Mouse (Mus musculus): ENCODE measurements at regions not wholly inside any gene's neighbourhood (a gene's known extent, or its start where the extent isn't known, plus 50 kb on each side); places are given as distances from the start of the nearest gene placed in this dataset.
"Not testable (repeated sequence)": the region's sequence is repeated elsewhere in the genome, so short reads cannot be mapped to it uniquely, and the experiment has no call there.

GRCm38 (mm10) chr13:102025138-102025537 is 257.1 kb upstream of the Pik3r1 start:
- Histone ChIP-seq H3K27ac (no peak overlapping the region), H3K9ac (no peak overlapping the region), H3K4me3 (replicated peaks; ENCODE audit: low read length) (no peak overlapping the region), H3K36me3 (replicated peaks; ENCODE audit: control insufficient read depth, insufficient read depth) (no peaks in the 10 kb centered on the region), H3K27me3 (ENCODE audit: control insufficient read depth, insufficient read depth, low read length) (no peaks in the 10 kb centered on the region), H3K9me3 (ENCODE audit: control insufficient read depth, low read length) (no peaks in the 10 kb centered on the region), H3K4me2 (replicated peaks) (no peak overlapping the region), H3K4me1 (replicated peaks; ENCODE audit: control insufficient read depth, insufficient read depth, low read length) (no peaks in the 10 kb centered on the region)
- ATAC-seq (ENCODE audit: low FRiP score): no peak
- WGBS: 88% methylated on average over 3 of the region's 3 CpGs
- no peak for DNase-seq (ENCODE audit: low spot score)

DNA sequence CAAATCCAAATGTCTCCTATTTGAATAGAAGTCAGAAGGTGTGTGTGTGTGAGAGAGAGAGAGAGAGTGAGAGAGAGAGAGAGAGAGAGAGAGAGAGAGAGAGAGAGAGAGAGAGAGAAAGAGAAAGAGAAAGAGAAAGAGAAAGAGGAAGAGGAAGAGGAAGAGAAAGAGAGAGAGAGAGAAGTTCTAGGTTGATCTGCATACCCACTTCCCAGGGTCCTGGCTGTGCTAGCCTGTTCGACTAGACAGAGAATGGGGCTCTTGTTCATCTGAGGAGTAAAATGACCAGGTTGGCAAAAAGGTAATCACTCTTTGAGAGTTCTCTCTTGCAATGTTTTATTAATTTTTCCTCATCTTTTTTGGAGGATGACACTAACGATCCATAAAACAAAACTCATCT is 257.5 kb upstream of the Pik3r1 start:
- WGBS: 82% methylated on average over 2 of the region's 2 CpGs

DNA sequence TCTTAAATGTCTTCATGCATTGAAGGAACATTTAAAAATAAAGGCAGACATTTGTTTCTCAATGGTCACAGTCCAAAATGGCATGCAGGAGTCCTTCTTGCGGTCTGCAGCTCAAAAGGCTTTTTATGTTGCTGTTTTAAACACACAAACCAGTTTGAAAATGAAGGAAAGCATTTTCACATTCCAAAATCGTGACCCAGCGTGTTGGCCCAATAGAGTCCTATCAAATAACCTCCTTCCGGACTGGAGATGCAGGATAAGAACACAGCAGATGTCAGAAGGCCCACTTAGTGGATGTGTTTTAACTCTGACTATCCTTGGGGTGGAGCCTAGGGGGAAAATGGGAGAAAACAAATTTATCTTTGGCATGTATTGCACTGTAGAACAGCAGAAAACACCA is 263.4 kb upstream of the Pik3r1 start:
- DNase-seq (ENCODE audit: low spot score) (no peak), ATAC-seq (ENCODE audit: low FRiP score) (no peak)
- Histone ChIP-seq H3K9me3 (ENCODE audit: control insufficient read depth, low read length) (no peaks in the 10 kb centered on the region), H3K27me3 (ENCODE audit: control insufficient read depth, insufficient read depth, low read length) (no peaks in the 10 kb centered on the region), H3K4me2 (replicated peaks) (no peak overlapping the region), H3K27ac (no peak overlapping the region), H3K4me1 (replicated peaks; ENCODE audit: control insufficient read depth, insufficient read depth, low read length) (no peaks in the 10 kb centered on the region), H3K4me3 (replicated peaks; ENCODE audit: low read length) (no peak overlapping the region), H3K9ac (no peak overlapping the region), H3K36me3 (replicated peaks; ENCODE audit: control insufficient read depth, insufficient read depth) (no peaks in the 10 kb centered on the region)
- WGBS: 86% methylated on average over 4 of the region's 4 CpGs

More for the DNA sequence above, 257.5 kb upstream of the Pik3r1 start:
- H3K27ac ChIP-seq; H3K9me3 ChIP-seq (ENCODE audit: control insufficient read depth, low read length); ATAC-seq (ENCODE audit: low FRiP score); DNase-seq (ENCODE audit: low spot score); H3K27me3 ChIP-seq (ENCODE audit: control insufficient read depth, insufficient read depth, low read length); H3K4me1 ChIP-seq (replicated peaks; ENCODE audit: control insufficient read depth, insufficient read depth, low read length); H3K4me2 ChIP-seq (replicated peaks); H3K9ac ChIP-seq; H3K4me3 ChIP-seq (replicated peaks; ENCODE audit: low read length); H3K36me3 ChIP-seq (replicated peaks; ENCODE audit: control insufficient read depth, insufficient read depth): not testable (repeated sequence)

DNA sequence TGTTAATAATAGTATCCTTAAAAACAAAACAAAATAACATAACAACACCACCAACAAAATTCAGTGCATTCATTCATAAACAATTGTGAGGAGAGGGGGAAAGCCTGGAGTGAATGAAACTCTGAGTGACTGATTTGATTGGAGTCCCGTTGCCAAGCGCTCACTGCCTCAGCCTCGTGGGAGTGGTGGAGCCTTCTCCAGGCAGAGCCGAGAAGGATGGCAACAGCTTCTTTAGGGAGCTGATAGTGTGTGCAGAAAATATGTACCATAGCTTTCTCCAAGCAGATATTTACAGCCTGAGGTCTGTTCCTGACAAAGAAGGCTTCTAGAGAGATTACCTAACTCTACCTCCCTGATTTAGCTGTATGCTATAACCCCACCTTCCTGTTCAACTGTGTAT is 266.5 kb upstream of the Pik3r1 start:
- H3K4me3 ChIP-seq (replicated peaks; ENCODE audit: low read length): no peak overlapping the region
- H3K9me3 ChIP-seq (ENCODE audit: control insufficient read depth, low read length): no peaks in the 10 kb centered on the region
- no peak overlapping the region for H3K9ac ChIP-seq
- DNase-seq (ENCODE audit: low spot score) (no peak), ATAC-seq (ENCODE audit: low FRiP score) (no peak)
- no peak overlapping the region for H3K27ac ChIP-seq
- H3K4me1 ChIP-seq (replicated peaks; ENCODE audit: control insufficient read depth, insufficient read depth, low read length): no peaks in the 10 kb centered on the region
- no peak overlapping the region for H3K4me2 ChIP-seq (replicated peaks)
- no peaks in the 10 kb centered on the region for H3K27me3 ChIP-seq (ENCODE audit: control insufficient read depth, insufficient read depth, low read length)
- no peaks in the 10 kb centered on the region for H3K36me3 ChIP-seq (replicated peaks; ENCODE audit: control insufficient read depth, insufficient read depth)
- WGBS: 29% methylated on average over 4 of the region's 4 CpGs

GRCm38 (mm10) chr13:102036001-102036400 is 268.0 kb upstream of the Pik3r1 start:
- no peak for ATAC-seq (ENCODE audit: low FRiP score)

GRCm38 (mm10) chr13:102036819-102037624 is 269.0 kb upstream of the Pik3r1 start:
- Histone ChIP-seq H3K27me3 (ENCODE audit: control insufficient read depth, insufficient read depth, low read length) (no peaks in the 10 kb centered on the region), H3K9me3 (ENCODE audit: control insufficient read depth, low read length) (no peaks in the 10 kb centered on the region), H3K27ac (no peak overlapping the region), H3K9ac (no peak overlapping the region), H3K36me3 (replicated peaks; ENCODE audit: control insufficient read depth, insufficient read depth) (no peaks in the 10 kb centered on the region), H3K4me2 (replicated peaks) (no peak overlapping the region), H3K4me1 (replicated peaks; ENCODE audit: control insufficient read depth, insufficient read depth, low read length) (no peaks in the 10 kb centered on the region), H3K4me3 (replicated peaks; ENCODE audit: low read length) (no peak overlapping the region)
- DNase-seq (ENCODE audit: low spot score): no peak
- no peak for ATAC-seq (ENCODE audit: low FRiP score)
- WGBS: 80% methylated on average over 7 of the region's 7 CpGs

More at GRCm38 (mm10) chr13:102036001-102036400, 268.0 kb upstream of the Pik3r1 start:
- no peak for DNase-seq (ENCODE audit: low spot score)
- H3K4me3 ChIP-seq (replicated peaks; ENCODE audit: low read length): no peak overlapping the region
- H3K27ac ChIP-seq: no peak overlapping the region
- no peak overlapping the region for H3K4me2 ChIP-seq (replicated peaks)
- H3K36me3 ChIP-seq (replicated peaks; ENCODE audit: control insufficient read depth, insufficient read depth): no peaks in the 10 kb centered on the region
- no peaks in the 10 kb centered on the region for H3K4me1 ChIP-seq (replicated peaks; ENCODE audit: control insufficient read depth, insufficient read depth, low read length)
- no peaks in the 10 kb centered on the region for H3K27me3 ChIP-seq (ENCODE audit: control insufficient read depth, insufficient read depth, low read length)
- no peaks in the 10 kb centered on the region for H3K9me3 ChIP-seq (ENCODE audit: control insufficient read depth, low read length)
- 85% methylated on average over 5 of the region's 5 CpGs for WGBS
- H3K9ac ChIP-seq: no peak overlapping the region

- Histone ChIP-seq H3K27ac (no peak overlapping the region), H3K36me3 (replicated peaks; ENCODE audit: control insufficient read depth, insufficient read depth) (no peaks in the 10 kb centered on the region), H3K4me2 (replicated peaks) (no peak overlapping the region), H3K4me3 (replicated peaks; ENCODE audit: low read length) (no peak overlapping the region), H3K9me3 (ENCODE audit: control insufficient read depth, low read length) (no peaks in the 10 kb centered on the region), H3K4me1 (replicated peaks; ENCODE audit: control insufficient read depth, insufficient read depth, low read length) (no peaks in the 10 kb centered on the region), H3K27me3 (ENCODE audit: control insufficient read depth, insufficient read depth, low read length) (no peaks in the 10 kb centered on the region), H3K9ac (no peak overlapping the region)
- no peak for DNase-seq (ENCODE audit: low spot score)
- ATAC-seq (ENCODE audit: low FRiP score): no peak
- WGBS: 95% methylated on average over 3 of the region's 3 CpGs
These were observed 292.2 kb upstream of the Pik3r1 start for GRCm38 (mm10) chr13:102060213-102060612.

- H3K4me3 ChIP-seq (replicated peaks; ENCODE audit: low read length): no peak overlapping the region
- no peaks in the 10 kb centered on the region for H3K9me3 ChIP-seq (ENCODE audit: control insufficient read depth, low read length)
- no peak for DNase-seq (ENCODE audit: low spot score)
- 73% methylated on average over 7 of the region's 7 CpGs for WGBS
- no peaks in the 10 kb centered on the region for H3K27me3 ChIP-seq (ENCODE audit: control insufficient read depth, insufficient read depth, low read length)
- H3K36me3 ChIP-seq (replicated peaks; ENCODE audit: control insufficient read depth, insufficient read depth): no peaks in the 10 kb centered on the region
- ATAC-seq (ENCODE audit: low FRiP score): no peak
- H3K4me1 ChIP-seq (replicated peaks; ENCODE audit: control insufficient read depth, insufficient read depth, low read length): no peaks in the 10 kb centered on the region
- no peak overlapping the region for H3K9ac ChIP-seq
- no peak overlapping the region for H3K4me2 ChIP-seq (replicated peaks)
- no peak overlapping the region for H3K27ac ChIP-seq
These were observed 296.7 kb upstream of the Pik3r1 start for GRCm38 (mm10) chr13:102064590-102065273.

- no peaks in the 10 kb centered on the region for H3K27me3 ChIP-seq (ENCODE audit: control insufficient read depth, insufficient read depth, low read length)
These were observed 297.2 kb upstream of the Pik3r1 start for GRCm38 (mm10) chr13:102065274-102065640.

More at GRCm38 (mm10) chr13:102065274-102065640, 297.2 kb upstream of the Pik3r1 start:
- H3K27ac ChIP-seq: no peak overlapping the region
- H3K9ac ChIP-seq: no peak overlapping the region
- H3K4me1 ChIP-seq (replicated peaks; ENCODE audit: control insufficient read depth, insufficient read depth, low read length): no peaks in the 10 kb centered on the region
- no peaks in the 10 kb centered on the region for H3K36me3 ChIP-seq (replicated peaks; ENCODE audit: control insufficient read depth, insufficient read depth)
- H3K4me3 ChIP-seq (replicated peaks; ENCODE audit: low read length): no peak overlapping the region
- 75% methylated on average over 5 of the region's 5 CpGs for WGBS
- ATAC-seq (ENCODE audit: low FRiP score): no peak
- DNase-seq (ENCODE audit: low spot score): no peak
- H3K9me3 ChIP-seq (ENCODE audit: control insufficient read depth, low read length): no peaks in the 10 kb centered on the region
- H3K4me2 ChIP-seq (replicated peaks): no peak overlapping the region

Data from hindbrain, embryonic 14.5 days (tissue).